Mouse (Mus musculus): ENCODE data around the gene Pde4c. TPM values are rescaled to one million over a fixed set of nuclear protein-coding genes. Genes with fewer than 3 reads are reported as not detected.

Pde4c gene
- 6.5 and 17.1 TPM in 2 replicates for polyA plus RNA-seq (2012; rRNA removed; ENCODE audit: low replicate concordance)

GRCm38 (mm10) chr8:70723486-70724210 lies at the start of gene Pde4c:
Gene Pde4c (plus strand): TSS chr8:70723720.

GRCm38 (mm10) chr8:70698310-70699109 lies 25.0 kb upstream of the Pde4c start, which contains the start of gene Jund:
Gene Jund (plus strand): TSS chr8:70698949.

GRCm38 (mm10) chr8:70703287-70703686 lies 20.2 kb upstream of the Pde4c start, which contains the start of gene Iqcn:
Gene Iqcn (plus strand): TSS chr8:70703457.

GRCm38 (mm10) chr8:70718297-70718696 lies 5.2 kb upstream of the Pde4c start, which contains the start of gene Gm3336:
Gene Gm3336 (plus strand): TSS chr8:70718543.

GRCm38 (mm10) chr8:70754043-70754870 lies 30.7 kb downstream of the Pde4c start, which contains the start of gene Rab3a:
Gene Rab3a (plus strand): TSS chr8:70754679.

GRCm38 (mm10) chr8:70760775-70761406 lies 37.4 kb downstream of the Pde4c start, which contains the start of gene Mpv17l2:
Gene Mpv17l2 (minus strand): TSS chr8:70760946.

GRCm38 (mm10) chr8:70776496-70777444 lies 53.2 kb downstream of the Pde4c start, which contains the start of gene Pik3r2:
Gene Pik3r2 (minus strand): TSS chr8:70776713.

Other genes starting within 250 kb of the Pde4c start
- gene Klhl26, start 246.8 kb upstream of the Pde4c start, polyA plus RNA-seq (2012; rRNA removed; ENCODE audit: low replicate concordance), result 34.4 and 65.1 TPM in 2 replicates
- 7.8 TPM in 1 of 2 replicates, not detected in the other for gene Tmem59l, start 236.4 kb upstream of the Pde4c start, polyA plus RNA-seq (2012; rRNA removed; ENCODE audit: low replicate concordance)
- gene Crlf1, start 230.6 kb upstream of the Pde4c start, polyA plus RNA-seq (2012; rRNA removed; ENCODE audit: low replicate concordance), result 2.6 and 5.6 TPM in 2 replicates
- gene Rex1bd, start 217.0 kb upstream of the Pde4c start, polyA plus RNA-seq (2012; rRNA removed; ENCODE audit: low replicate concordance), result 210 and 310 TPM in 2 replicates
- gene Uba52, start 212.9 kb upstream of the Pde4c start, polyA plus RNA-seq (2012; rRNA removed; ENCODE audit: low replicate concordance), result 477 and 704 TPM in 2 replicates
- 427 and 435 TPM in 2 replicates for gene Fkbp8, start 196.0 kb upstream of the Pde4c start, polyA plus RNA-seq (2012; rRNA removed; ENCODE audit: low replicate concordance)
- 103 and 119 TPM in 2 replicates for gene Kxd1, start 195.8 kb upstream of the Pde4c start, polyA plus RNA-seq (2012; rRNA removed; ENCODE audit: low replicate concordance)
- 20.7 and 31.8 TPM in 2 replicates for gene Ell, start 184.3 kb upstream of the Pde4c start, polyA plus RNA-seq (2012; rRNA removed; ENCODE audit: low replicate concordance)
- 69.7 and 218 TPM in 2 replicates for gene Isyna1, start 129.3 kb upstream of the Pde4c start, polyA plus RNA-seq (2012; rRNA removed; ENCODE audit: low replicate concordance)
- 125 and 281 TPM in 2 replicates for gene Ssbp4, start 114.8 kb upstream of the Pde4c start, polyA plus RNA-seq (2012; rRNA removed; ENCODE audit: low replicate concordance)
- gene Lrrc25, start 107.6 kb upstream of the Pde4c start, polyA plus RNA-seq (2012; rRNA removed; ENCODE audit: low replicate concordance), result 10.8 and 19.8 TPM in 2 replicates
- 1.6 and 3.3 TPM in 2 replicates for gene Gdf15, start 91.3 kb upstream of the Pde4c start, polyA plus RNA-seq (2012; rRNA removed; ENCODE audit: low replicate concordance)
- gene Pgpep1, start 63.3 kb upstream of the Pde4c start, polyA plus RNA-seq (2012; rRNA removed; ENCODE audit: low replicate concordance), result 37.1 and 48.1 TPM in 2 replicates
- gene Lsm4, start 50.5 kb upstream of the Pde4c start, polyA plus RNA-seq (2012; rRNA removed; ENCODE audit: low replicate concordance), result 50.4 and 106 TPM in 2 replicates
- gene Jund, start 24.8 kb upstream of the Pde4c start, polyA plus RNA-seq (2012; rRNA removed; ENCODE audit: low replicate concordance), result 135 and 458 TPM in 2 replicates
- gene Iqcn, start 20.3 kb upstream of the Pde4c start, polyA plus RNA-seq (2012; rRNA removed; ENCODE audit: low replicate concordance), result 0.03 TPM in 1 of 2 replicates, not detected in the other
- gene Gm3336, start 5.2 kb upstream of the Pde4c start, polyA plus RNA-seq (2012; rRNA removed; ENCODE audit: low replicate concordance), result 0.13 TPM in 1 of 2 replicates, not detected in the other
- 34.5 and 43.4 TPM in 2 replicates for gene Rab3a, start 31.0 kb downstream of the Pde4c start, polyA plus RNA-seq (2012; rRNA removed; ENCODE audit: low replicate concordance)
- 89.6 and 146 TPM in 2 replicates for gene Mpv17l2, start 37.2 kb downstream of the Pde4c start, polyA plus RNA-seq (2012; rRNA removed; ENCODE audit: low replicate concordance)
- 96.1 and 136 TPM in 2 replicates for gene Pik3r2, start 53.0 kb downstream of the Pde4c start, polyA plus RNA-seq (2012; rRNA removed; ENCODE audit: low replicate concordance)
- gene Mast3, start 81.3 kb downstream of the Pde4c start, polyA plus RNA-seq (2012; rRNA removed; ENCODE audit: low replicate concordance), result 27.3 and 65.9 TPM in 2 replicates
- gene Il12rb1, start 84.7 kb downstream of the Pde4c start, polyA plus RNA-seq (2012; rRNA removed; ENCODE audit: low replicate concordance), result 0.57 and 2.5 TPM in 2 replicates
- 24.6 and 56.0 TPM in 2 replicates for gene Arrdc2, start 116.0 kb downstream of the Pde4c start, polyA plus RNA-seq (2012; rRNA removed; ENCODE audit: low replicate concordance)
- gene Kcnn1, start 139.5 kb downstream of the Pde4c start, polyA plus RNA-seq (2012; rRNA removed; ENCODE audit: low replicate concordance), result 11.3 and 12.6 TPM in 2 replicates
- gene Ccdc124, start 150.2 kb downstream of the Pde4c start, polyA plus RNA-seq (2012; rRNA removed; ENCODE audit: low replicate concordance), result 42.9 and 48.6 TPM in 2 replicates
- 0.04 and 2.3 TPM in 2 replicates for gene Slc5a5, start 169.0 kb downstream of the Pde4c start, polyA plus RNA-seq (2012; rRNA removed; ENCODE audit: low replicate concordance)
- gene Rpl18a, start 173.7 kb downstream of the Pde4c start, polyA plus RNA-seq (2012; rRNA removed; ENCODE audit: low replicate concordance), result 2,426 and 4,701 TPM in 2 replicates
- gene Map1s, start 182.2 kb downstream of the Pde4c start, polyA plus RNA-seq (2012; rRNA removed; ENCODE audit: low replicate concordance), result 35.0 and 52.9 TPM in 2 replicates